ENCODE assay signal across 8 mouse cellular contexts in the genomic region with DNA sequence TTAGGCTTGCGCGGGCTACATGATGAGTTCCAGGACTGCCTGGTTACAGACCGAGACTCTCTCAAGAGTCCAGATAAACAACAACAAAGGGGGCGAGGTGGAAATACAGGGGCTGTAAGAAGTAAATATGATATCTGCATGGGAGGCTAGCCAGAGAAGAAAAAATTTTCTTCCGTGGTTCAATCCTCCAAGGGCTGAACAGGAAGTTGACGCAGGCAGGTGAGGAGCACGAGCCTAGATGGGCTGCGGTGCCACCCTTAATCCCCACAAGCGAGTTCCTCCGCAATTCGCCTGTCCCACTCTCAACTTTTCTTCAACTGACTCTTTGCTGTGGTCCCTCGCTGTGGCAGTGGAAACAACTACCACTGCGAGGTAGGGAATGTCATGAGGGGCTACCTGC. TPM values are rescaled to one million over a fixed set of nuclear protein-coding genes. Genes with fewer than 3 reads are reported as not detected.
A peak's percentile ranks its signal among the peaks of the same experiment; 100 is the strongest.
DNase-seq lines count a peak whose midpoint lies in the region; ATAC-seq and TF ChIP-seq lines count a peak whose summit lies in the region.

No protein-coding gene starts in this region.

- peak overlapping the region; percentile 50 for H3K4me2 ChIP-seq in limb, embryonic 11.5 days (ENCODE audit: low read depth, severe bottlenecking)

- no peaks in the 10 kb centered on the region for H3K36me3 ChIP-seq in thymus, adult 2 months (ENCODE audit: control insufficient read depth, insufficient read depth, low read length)
- no peaks in the 10 kb centered on the region for H3K36me3 ChIP-seq in limb, embryonic 11.5 days (ENCODE audit: control insufficient read depth, insufficient read depth, low read length)

- peak overlapping the region; percentile 73 for H3K4me3 ChIP-seq in cerebellum, adult 2 months (replicated peaks; ENCODE audit: insufficient read depth, low read depth, low read length)
- H3K4me3 ChIP-seq in thymus, adult 2 months (ENCODE audit: control insufficient read depth, insufficient read depth, low read length) = peak overlapping the region; percentile 62
- peak overlapping the region; percentile 70 for H3K4me3 ChIP-seq in limb, embryonic 11.5 days (ENCODE audit: low read depth, low read length)

- no peaks in the 10 kb centered on the region for H3K9me3 ChIP-seq in limb, embryonic 11.5 days (ENCODE audit: control insufficient read depth, low read length)

- H3K27ac ChIP-seq in cerebellum, adult 2 months (ENCODE audit: insufficient read depth, low read length) = no peak overlapping the region
- H3K27ac ChIP-seq in thymus, adult 2 months (ENCODE audit: control insufficient read depth, insufficient read depth, low read length) = no peak overlapping the region
- H3K27ac ChIP-seq in limb, embryonic 11.5 days (replicated peaks; ENCODE audit: low read depth, low read length) = no peak overlapping the region

- H3K4me1 ChIP-seq in cerebellum, adult 2 months (ENCODE audit: control insufficient read depth, insufficient read depth, low read length) = no peaks in the 10 kb centered on the region
- H3K4me1 ChIP-seq in thymus, adult 2 months (replicated peaks; ENCODE audit: control insufficient read depth, insufficient read depth, low read length) = peaks cover 5% of the 10 kb centered on the region
- H3K4me1 ChIP-seq in limb, embryonic 11.5 days (ENCODE audit: control insufficient read depth, insufficient read depth, low read length) = no peaks in the 10 kb centered on the region

- H3K9ac ChIP-seq in limb, embryonic 11.5 days (ENCODE audit: low read length) = 0 out of 2 replicates have a peak overlapping the region, but pooled peaks have one; percentile 30

- H3K27me3 ChIP-seq in cerebellum, adult 2 months (ENCODE audit: control insufficient read depth, insufficient read depth, low read length) = no peaks in the 10 kb centered on the region
- H3K27me3 ChIP-seq in thymus, adult 2 months (ENCODE audit: control insufficient read depth, insufficient read depth, low read length) = no peaks in the 10 kb centered on the region
- no peaks in the 10 kb centered on the region for H3K27me3 ChIP-seq in limb, embryonic 11.5 days (ENCODE audit: control insufficient read depth, insufficient read depth, low read length)

- ATAC-seq in limb, embryonic 11.5 days (ENCODE audit: insufficient number of reproducible peaks, low FRiP score, low TSS enrichment, low read depth) = no peak
- ATAC-seq in monocyte, adult 5-6 weeks (replicated peaks; ENCODE audit: insufficient number of reproducible peaks, low FRiP score, low TSS enrichment, poor library complexity, severe bottlenecking) = 0 out of 2 replicates have a peak, but pooled peaks have one; percentile 4

- no peak for TF ChIP-seq POLR2A in cerebellum, adult 2 months (IDR thresholded peaks at IDR 0.05; ENCODE audit: borderline replicate concordance, insufficient read depth, low read length)
- 0 out of 2 replicates have a peak, but pooled peaks have one; percentile 16 for TF ChIP-seq POLR2A in thymus, adult 2 months (IDR thresholded peaks at IDR 0.05; ENCODE audit: control insufficient read depth, extremely low read depth, insufficient read depth, low read length, poor library complexity)

- TF ChIP-seq CTCF in cerebellum, adult 2 months (IDR thresholded peaks at IDR 0.05; ENCODE audit: borderline replicate concordance, insufficient read depth, low read depth, low read length) = no peak
- TF ChIP-seq CTCF in thymus, adult 2 months (IDR thresholded peaks at IDR 0.05; ENCODE audit: borderline replicate concordance, control insufficient read depth, extremely low read depth, insufficient read depth, low read length, poor library complexity) = no peak

- 2% methylated on average over 13 of the region's 13 CpGs for WGBS in cerebellum, adult 2 months
- 4% methylated on average over 13 of the region's 13 CpGs for WGBS in thymus, adult 2 months
- WGBS in limb, embryonic 11.5 days = 4% methylated on average over 13 of the region's 13 CpGs

- no peak for DNase-seq in cerebellum, adult 2 months
- DNase-seq in cerebellum, postnatal 36 days = no peak
- DNase-seq in thymus, adult 2 months = no peak
- DNase-seq in thymus, adult 18-20 months = no peak
- no peak for DNase-seq in limb, embryonic 11.5 days (ENCODE audit: low spot score)
- no peak for DNase-seq in right cerebral cortex, postnatal 10 days (ENCODE audit: low spot score in 2 of 2)
- DNase-seq in layer of hippocampus, adult 9-10 months (ENCODE audit: low spot score) = no peak

RNA-seq across cellular contexts. Expression of a gene that starts 0.6 kb away (rescaled TPM):
- 55.9 and 61.9 TPM in 2 replicates for polyA plus RNA-seq in cerebellum, adult 2 months (2012; rRNA removed)
- 4.1 and 6.0 TPM in 2 replicates for polyA plus RNA-seq in thymus, adult 2 months (2012; rRNA removed)
- 7.4 and 8.3 TPM in 2 replicates for polyA plus RNA-seq in limb, embryonic 11.5 days (2014; fragmentation: Nextera tagmentation; extraction: Ambion mirVana)
- 19.1 to 66.2 TPM (median 33.2 TPM) in 3 replicates for total RNA-seq in monocyte, adult 5-6 weeks (2017)
